Mouse (Mus musculus) frontal cortex, postnatal 14 days (tissue): Measurements from ENCODE around the gene Pgap3.
"Not testable (repeated sequence)": the region's sequence is repeated elsewhere in the genome, so short reads cannot be mapped to it uniquely, and the experiment has no call there.

ENCODE experiments used
- DNase-seq, 2 experiments: peaks; one replicate each; pipeline ENCODE4 v3.0.0; 2022; ENCODE audit warnings: low spot score in 2 of 2

Pgap3 gene

GRCm38 (mm10) chr11:98383261-98384030, 16.8 kb downstream of the Pgap3 start, which contains the start of gene Tcap:
Tcap (plus strand) TSS chr11:98383811.
- no peak for DNase-seq

DNA sequence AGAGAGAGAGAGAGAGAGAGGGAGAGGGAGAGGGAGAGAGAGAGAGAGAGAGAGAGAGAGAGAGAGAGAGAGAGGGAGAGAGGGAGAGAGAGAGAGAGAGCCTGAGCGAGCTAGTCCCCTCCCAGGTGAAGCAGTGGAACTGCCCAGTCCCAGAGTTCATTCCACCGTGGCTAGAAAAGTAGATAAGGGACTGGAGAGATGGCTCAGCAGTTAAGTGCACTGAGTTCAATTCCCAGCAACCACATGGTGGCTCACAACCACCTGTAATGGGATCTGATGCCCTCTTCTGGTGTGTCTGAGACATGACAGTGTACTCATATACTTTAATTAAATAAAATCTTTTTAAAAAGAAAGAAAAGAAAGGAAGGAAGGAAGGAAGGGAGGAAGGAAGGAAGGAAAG, 17.9 kb downstream of the Pgap3 start:
- not testable (repeated sequence) for DNase-seq

GRCm38 (mm10) chr11:98381651-98382050, 18.6 kb downstream of the Pgap3 start:
- DNase-seq: no peak

- no peak for DNase-seq
Measured at GRCm38 (mm10) chr11:98380106-98380505, 20.2 kb downstream of the Pgap3 start.

DNA sequence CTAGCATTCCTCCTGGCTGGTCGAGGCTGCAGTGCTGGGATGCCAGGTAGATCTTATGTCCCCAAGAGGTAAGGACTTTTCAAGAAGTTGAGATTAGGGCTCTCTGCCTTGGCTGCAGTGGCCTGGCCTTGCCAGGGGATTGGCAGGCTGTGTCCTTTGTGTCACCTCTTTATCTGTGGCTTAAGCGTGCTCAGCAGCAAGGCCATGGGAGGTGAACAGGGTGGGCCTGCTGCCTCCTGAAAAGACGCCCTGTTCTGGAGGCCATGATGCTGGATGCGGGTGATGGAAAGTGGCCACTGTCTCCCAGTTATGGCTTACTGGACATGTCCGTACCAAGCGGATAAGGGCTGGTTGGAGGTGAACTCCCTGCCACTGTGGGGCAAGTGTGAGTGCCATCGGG, 20.9 kb downstream of the Pgap3 start:
- no peak for DNase-seq

- no peak for DNase-seq
Measured at GRCm38 (mm10) chr11:98377787-98378186, 22.5 kb downstream of the Pgap3 start.

GRCm38 (mm10) chr11:98376756-98377155, 23.5 kb downstream of the Pgap3 start:
- no peak for DNase-seq

DNA sequence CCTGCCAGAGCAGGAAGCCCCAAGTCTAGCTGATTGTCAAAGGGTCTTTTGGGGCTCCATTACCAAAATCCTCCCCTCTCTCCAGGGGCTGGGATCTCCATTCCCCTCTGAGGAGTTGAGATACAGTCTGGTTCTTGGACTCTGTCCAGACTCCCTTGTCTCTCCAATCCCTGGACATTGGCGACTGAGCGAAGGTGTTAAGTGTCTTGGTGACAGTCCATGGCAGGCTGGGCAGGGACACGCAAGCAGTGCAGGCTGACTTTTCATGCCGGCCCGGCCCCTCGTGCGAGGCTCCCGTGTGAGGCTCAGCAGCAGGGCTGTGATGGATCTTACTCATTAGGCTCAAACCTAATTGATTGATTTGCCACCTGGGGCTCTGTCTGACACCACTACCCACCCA, 26.0 kb downstream of the Pgap3 start:
- no peak for DNase-seq

- DNase-seq: no peak
Measured at GRCm38 (mm10) chr11:98373244-98373643, 27.0 kb downstream of the Pgap3 start.

DNA sequence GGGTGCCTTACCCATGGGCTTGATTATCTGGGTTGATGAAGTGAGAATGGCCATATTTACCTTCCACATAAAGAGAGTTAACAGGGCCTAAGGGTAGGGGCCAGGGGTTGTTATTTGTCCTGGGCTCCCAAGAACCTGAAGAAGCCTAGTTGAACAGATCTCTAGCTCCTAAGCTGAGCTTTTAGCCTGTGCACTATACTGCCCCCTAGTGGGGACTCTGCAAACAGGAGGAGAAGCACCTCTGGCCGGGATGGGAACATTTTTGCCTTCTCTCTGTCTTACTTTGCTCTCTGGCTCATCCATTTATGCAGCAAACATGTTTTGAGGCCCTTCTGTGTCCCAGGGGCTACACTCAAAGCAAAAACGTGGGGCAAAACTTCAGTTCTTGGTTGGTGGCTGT, 27.9 kb downstream of the Pgap3 start:
- no peak for DNase-seq

- DNase-seq: no peak
Measured at GRCm38 (mm10) chr11:98371556-98372240, 28.6 kb downstream of the Pgap3 start.

GRCm38 (mm10) chr11:98370588-98370987, 29.7 kb downstream of the Pgap3 start:
- no peak for DNase-seq

- DNase-seq: no peak
Measured at GRCm38 (mm10) chr11:98369337-98369736, 31.0 kb downstream of the Pgap3 start.

GRCm38 (mm10) chr11:98367863-98368186, 32.5 kb downstream of the Pgap3 start:
- no peak for DNase-seq

DNA sequence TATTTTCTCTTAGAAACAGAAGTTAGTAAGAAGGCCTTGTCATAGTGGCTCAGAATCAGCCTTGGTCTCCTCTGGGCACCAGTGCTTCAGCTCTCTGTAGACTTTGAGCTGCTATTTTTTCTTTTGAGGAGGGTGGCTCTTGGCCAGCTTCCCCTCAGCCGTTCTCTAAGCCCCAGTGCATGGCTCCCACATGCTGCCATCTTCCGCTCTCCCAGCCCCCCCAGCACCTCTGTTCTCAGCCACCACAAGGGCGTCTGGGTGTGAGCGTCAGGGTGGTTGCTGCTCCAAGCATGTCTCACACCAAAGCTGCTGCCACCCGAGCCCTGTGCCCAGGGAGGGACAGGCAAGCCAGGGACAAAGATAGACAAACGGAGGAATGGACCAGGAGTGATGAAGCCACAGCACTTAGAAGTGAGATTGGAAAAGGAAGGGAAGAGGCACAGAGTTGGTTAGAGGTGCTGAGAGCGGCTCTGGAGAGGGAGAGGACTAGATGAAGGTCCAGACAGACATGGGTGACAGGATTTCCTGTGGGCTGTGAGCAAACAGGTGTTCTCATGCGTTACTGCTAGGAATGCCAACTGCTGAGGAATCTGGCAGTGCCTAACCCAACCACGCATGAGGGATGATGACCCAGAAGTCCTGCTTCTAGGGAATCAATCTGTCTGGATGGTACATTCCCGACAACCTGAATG, 33.0 kb downstream of the Pgap3 start:
- peak in 1 of 2 experiments; percentile 47 for DNase-seq

- DNase-seq: no peak
Measured at GRCm38 (mm10) chr11:98366290-98366689, 34.0 kb downstream of the Pgap3 start.

DNA sequence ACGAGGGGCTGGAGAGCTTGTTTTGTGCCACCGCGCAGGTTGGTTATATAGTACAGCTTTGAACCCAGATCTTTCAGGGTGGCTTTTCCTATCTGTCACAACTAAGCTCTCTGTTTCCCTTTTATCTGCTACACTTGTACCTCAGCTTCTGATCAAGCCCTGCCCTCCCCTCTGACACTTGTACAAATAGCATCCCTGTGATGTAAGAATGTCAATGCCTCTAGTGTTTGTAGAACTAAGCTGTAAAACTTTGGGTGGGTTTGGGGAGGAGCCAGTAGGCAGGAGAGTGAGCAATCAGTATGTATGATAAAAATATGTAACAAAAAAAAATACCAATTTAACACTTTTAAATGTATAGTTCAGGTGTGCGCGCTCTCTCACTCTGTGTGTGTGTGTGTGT, 35.9 kb downstream of the Pgap3 start:
- DNase-seq: no peak

GRCm38 (mm10) chr11:98363817-98364216, 36.5 kb downstream of the Pgap3 start:
- DNase-seq: no peak

DNA sequence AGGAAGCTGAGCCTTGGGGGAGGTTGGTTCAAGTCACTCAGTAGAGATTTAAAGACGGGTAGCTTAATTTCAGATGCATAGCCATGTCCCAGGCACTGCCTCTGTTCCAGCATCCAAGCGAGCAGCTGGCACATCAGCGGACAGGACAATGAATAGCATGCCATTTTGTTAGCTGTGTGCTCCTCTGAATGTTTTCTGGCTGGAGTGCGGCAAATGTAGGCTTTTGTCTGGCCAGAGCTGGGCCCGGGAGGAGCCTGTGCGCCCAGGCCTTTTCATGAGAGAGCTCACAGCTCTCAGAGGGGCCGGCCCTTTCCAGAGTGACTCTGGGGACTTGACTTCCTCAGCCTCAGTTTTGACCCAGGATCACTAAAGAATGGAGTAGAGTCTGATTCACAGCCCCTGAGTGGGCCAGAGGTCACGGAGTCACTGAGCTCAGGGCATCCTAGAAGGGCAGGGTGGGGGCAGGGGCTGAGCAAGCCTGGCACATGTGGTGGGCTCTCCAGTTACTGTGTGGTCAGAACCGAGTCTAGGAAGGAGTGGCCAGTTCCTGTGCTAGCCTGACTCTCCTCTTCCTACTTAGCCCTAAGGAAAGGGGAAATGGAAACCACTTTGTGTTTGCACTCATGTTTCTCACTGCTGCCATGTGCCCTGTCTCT, 39.3 kb downstream of the Pgap3 start:
- DNase-seq: no peak

- peak in 1 of 2 experiments; percentile 75 for DNase-seq
Measured at GRCm38 (mm10) chr11:98358161-98359083, 41.9 kb downstream of the Pgap3 start, which contains the start of gene Stard3. Stard3 (plus strand) TSS chr11:98358368.
